Mouse (Mus musculus) midbrain, embryonic 16.5 days (tissue): ENCODE measurements around the gene Mme. TPM values are rescaled to one million over a fixed set of nuclear protein-coding genes. Genes with fewer than 3 reads are reported as not detected.

ENCODE experiments used
- ATAC-seq: fragments of 200-750 bp; cut with Nextera tagmentation; 2 replicates; pipeline ENCODE4 v1.8.0; 2017; ENCODE audit warnings: moderate TSS enrichment
- H3K27ac ChIP-seq: fragments of 300-500 bp; sonication (generic); 2 replicates; pipeline ENCODE4 v1.5.1; 2014; ENCODE audit warnings: mild to moderate bottlenecking, low read length, mixed read lengths
- H3K27me3 ChIP-seq: fragments of 300-500 bp; sonication (generic); 2 replicates; pipeline ENCODE4 v1.6.1; 2014; ENCODE audit warnings: low read depth, low read length, mixed read lengths; ENCODE audit not compliant: control insufficient read depth, insufficient read depth
- H3K36me3 ChIP-seq: fragments of 300-500 bp; sonication (generic); 2 replicates; pipeline ENCODE4 v1.6.1; 2014; ENCODE audit warnings: mild to moderate bottlenecking, low read length, moderate library complexity, mixed read lengths; ENCODE audit not compliant: control insufficient read depth, insufficient read depth
- H3K4me1 ChIP-seq: fragments of 300-500 bp; sonication (generic); 2 replicates; pipeline ENCODE4 v1.6.1; 2014; ENCODE audit warnings: mild to moderate bottlenecking, low read length, mixed read lengths; ENCODE audit not compliant: control insufficient read depth, insufficient read depth
- H3K4me2 ChIP-seq: fragments of 300-500 bp; sonication (generic); 2 replicates; pipeline ENCODE4 v1.6.1; 2014; ENCODE audit warnings: mild to moderate bottlenecking, low read length, mixed read lengths
- H3K4me3 ChIP-seq: fragments of 300-500 bp; sonication (generic); 2 replicates; pipeline ENCODE4 v1.5.1; 2014; ENCODE audit warnings: low read depth, mild to moderate bottlenecking, low read length, moderate library complexity, mixed read lengths
- H3K9ac ChIP-seq: fragments of 300-500 bp; sonication (generic); 2 replicates; pipeline ENCODE4 v1.6.1; 2014; ENCODE audit warnings: low read depth, low read length, mixed read lengths
- H3K9me3 ChIP-seq: fragments of 300-500 bp; sonication (generic); replicated peaks from 2 replicates; pipeline ENCODE4 v1.6.1; 2014; ENCODE audit warnings: mild to moderate bottlenecking, low read length, mixed read lengths; ENCODE audit not compliant: control insufficient read depth, poor library complexity, severe bottlenecking
- WGBS: fragments of 180-500 bp; shearing (Covaris S2); extraction: QIAGEN DNeasy Blood & Tissue Kit; methylation state at CpG from one replicate; pipeline ENCODE4 v1.1.7; 2014; 5-methylcytosine and 5-hydroxymethylcytosine counted together
- polyA plus RNA-seq: library from polyadenylated mRNA; unstranded; fragments of >200 nt; fragmentation: Nextera tagmentation; extraction: Ambion mirVana; gene quantifications from 2 replicates; pipeline ENCODE4 v1.2.1, GENCODE M21; 2015

The Mme gene
- polyA plus RNA-seq, 1 experiment from 2014 or later = 2.3 TPM

GRCm38 (mm10) chr3:63390774-63391173, 149.4 kb downstream of the Mme start:
- Histone ChIP-seq H3K4me3 (no peak overlapping the region), H3K9ac (no peak overlapping the region), H3K36me3 (no peaks in the 10 kb centered on the region), H3K4me1 (no peaks in the 10 kb centered on the region), H3K4me2 (no peak overlapping the region), H3K27me3 (no peaks in the 10 kb centered on the region), H3K27ac (no peak overlapping the region), H3K9me3 (no peaks in the 10 kb centered on the region)
- ATAC-seq = no peak
- 96% methylated on average over 2 of the region's 2 CpGs for WGBS

DNA sequence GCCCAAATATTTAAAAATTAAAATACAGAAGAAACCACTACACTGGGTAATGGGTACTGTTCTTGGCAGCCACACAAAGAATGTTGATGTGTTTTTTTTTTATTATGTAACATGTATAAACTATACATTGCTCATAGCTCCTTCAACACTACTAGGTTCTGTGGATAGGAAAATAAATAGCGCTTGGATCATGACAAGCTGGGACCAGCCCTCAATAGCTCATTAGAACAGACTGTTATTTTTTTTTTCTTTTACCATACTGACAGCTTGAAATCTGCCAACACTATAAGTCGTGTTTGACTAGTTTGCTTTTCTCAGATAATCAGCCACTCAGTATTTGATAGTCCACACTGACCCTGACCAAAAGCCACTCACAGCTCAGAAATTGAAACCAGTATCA, 150.0 kb downstream of the Mme start:
- Histone ChIP-seq H3K27ac (no peak overlapping the region), H3K9ac (no peak overlapping the region), H3K4me1 (no peaks in the 10 kb centered on the region), H3K27me3 (no peaks in the 10 kb centered on the region), H3K4me2 (no peak overlapping the region), H3K9me3 (no peaks in the 10 kb centered on the region), H3K4me3 (no peak overlapping the region), H3K36me3 (no peaks in the 10 kb centered on the region)
- no peak for ATAC-seq
- 79% methylated on average over 2 of the region's 2 CpGs for WGBS

GRCm38 (mm10) chr3:63394424-63394941, 153.1 kb downstream of the Mme start:
- 94% methylated on average over 4 of the region's 4 CpGs for WGBS
- no peak overlapping the region for H3K9ac ChIP-seq
- H3K4me2 ChIP-seq = no peak overlapping the region
- ATAC-seq = no peak
- no peaks in the 10 kb centered on the region for H3K27me3 ChIP-seq
- no peaks in the 10 kb centered on the region for H3K4me1 ChIP-seq
- H3K27ac ChIP-seq = no peak overlapping the region
- no peaks in the 10 kb centered on the region for H3K9me3 ChIP-seq
- no peak overlapping the region for H3K4me3 ChIP-seq
- no peaks in the 10 kb centered on the region for H3K36me3 ChIP-seq

- Histone ChIP-seq H3K27ac (no peak overlapping the region), H3K9ac (no peak overlapping the region), H3K27me3 (no peaks in the 10 kb centered on the region), H3K4me1 (no peaks in the 10 kb centered on the region), H3K4me3 (no peak overlapping the region), H3K36me3 (no peaks in the 10 kb centered on the region), H3K9me3 (no peaks in the 10 kb centered on the region), H3K4me2 (no peak overlapping the region)
- no peak for ATAC-seq
- WGBS = 88% methylated on average over 4 of the region's 4 CpGs
Observed at GRCm38 (mm10) chr3:63398171-63398570, 156.8 kb downstream of the Mme start.

- Histone ChIP-seq H3K9ac (no peak overlapping the region), H3K36me3 (no peaks in the 10 kb centered on the region), H3K27me3 (no peaks in the 10 kb centered on the region), H3K4me1 (no peaks in the 10 kb centered on the region), H3K9me3 (no peaks in the 10 kb centered on the region), H3K4me3 (no peak overlapping the region), H3K4me2 (no peak overlapping the region), H3K27ac (no peak overlapping the region)
- ATAC-seq = no peak
- WGBS = 90% methylated on average over 3 of the region's 3 CpGs
Observed at GRCm38 (mm10) chr3:63406438-63406837, 165.1 kb downstream of the Mme start.

GRCm38 (mm10) chr3:63411006-63411405, 169.7 kb downstream of the Mme start:
- WGBS = 84% methylated on average over 4 of the region's 4 CpGs
- Histone ChIP-seq H3K4me1 (no peaks in the 10 kb centered on the region), H3K9ac (no peak overlapping the region), H3K27me3 (no peaks in the 10 kb centered on the region), H3K9me3 (no peaks in the 10 kb centered on the region), H3K4me3 (no peak overlapping the region), H3K36me3 (no peaks in the 10 kb centered on the region), H3K4me2 (no peak overlapping the region), H3K27ac (no peak overlapping the region)
- ATAC-seq = no peak

DNA sequence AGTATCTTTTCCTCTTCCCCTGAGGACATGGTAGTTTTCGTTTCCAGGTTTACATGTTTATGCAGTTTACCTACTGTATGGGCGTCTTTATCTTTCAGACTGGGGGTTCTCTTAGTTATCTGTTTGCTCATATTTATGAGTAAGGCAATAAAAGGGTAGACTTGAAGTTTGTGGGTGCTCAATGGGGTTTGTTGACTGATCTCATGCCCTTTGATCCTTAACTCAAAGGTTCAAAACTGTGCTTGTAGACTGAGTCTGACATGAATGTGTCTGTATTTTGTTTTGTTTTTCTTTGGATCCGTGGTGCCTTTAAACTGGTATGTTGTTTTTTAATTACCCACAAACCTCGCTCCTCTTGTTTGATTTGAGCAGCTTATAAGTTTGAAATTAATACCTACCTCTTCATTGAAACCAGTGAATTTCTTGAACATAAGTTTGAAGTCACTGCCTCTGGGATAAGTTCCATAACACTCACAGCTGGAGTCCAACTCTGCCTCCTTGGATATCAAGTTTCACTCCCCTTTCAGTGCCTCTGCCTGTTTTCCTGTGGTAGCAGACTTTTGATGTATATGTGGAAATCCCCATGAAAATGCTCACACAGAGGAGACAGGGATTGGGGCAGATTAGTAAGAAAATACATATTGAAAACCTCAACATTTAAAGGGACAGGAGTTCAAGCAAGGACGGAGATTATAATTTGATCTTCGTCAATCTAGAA, 171.0 kb downstream of the Mme start:
- 72% methylated on average over 6 of the region's 6 CpGs for WGBS

DNA sequence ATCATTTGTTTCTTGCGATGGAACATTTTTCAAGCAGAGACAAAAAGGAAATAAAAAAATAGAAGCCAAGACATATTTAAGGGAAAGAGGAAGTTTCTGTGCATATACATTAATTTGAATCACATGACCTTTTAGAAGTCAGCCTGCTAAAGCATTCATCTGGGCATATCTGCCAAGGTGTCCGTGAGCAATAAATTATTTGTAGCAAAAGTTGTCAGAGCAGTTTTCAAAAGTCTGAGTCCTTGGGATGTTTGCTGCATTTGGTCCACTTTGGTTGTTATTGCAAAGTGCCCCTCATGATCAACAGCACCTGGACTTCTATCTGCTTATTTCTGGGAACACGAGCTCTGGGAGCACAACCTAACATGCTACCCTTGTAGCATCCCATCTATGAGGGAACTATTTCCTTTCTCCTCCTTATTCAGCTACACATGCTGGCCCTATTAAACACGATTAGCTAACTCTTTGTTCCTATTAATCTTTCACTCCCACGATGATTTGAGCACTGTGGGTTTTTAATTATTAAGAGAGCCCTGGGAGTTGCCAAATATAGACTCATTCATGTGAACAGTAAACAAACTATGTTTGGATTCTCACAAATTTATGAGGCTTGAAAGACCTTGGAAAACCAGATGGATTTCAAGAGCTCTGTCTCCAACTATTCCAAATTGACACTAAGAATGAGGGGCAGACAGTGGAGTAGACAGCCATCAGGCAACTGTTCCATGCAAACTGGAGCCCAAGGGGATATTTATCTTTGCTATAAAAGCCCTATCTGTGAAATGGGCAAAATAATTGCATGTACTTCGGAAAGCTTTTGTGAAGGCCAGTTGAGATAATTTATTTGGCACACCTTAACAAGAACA, 171.9 kb downstream of the Mme start:
- Histone ChIP-seq H3K9me3 (no peaks in the 10 kb centered on the region), H3K4me2 (no peak overlapping the region), H3K36me3 (no peaks in the 10 kb centered on the region), H3K27me3 (no peaks in the 10 kb centered on the region), H3K4me1 (no peaks in the 10 kb centered on the region), H3K4me3 (no peak overlapping the region), H3K27ac (no peak overlapping the region), H3K9ac (no peak overlapping the region)
- 83% methylated on average over 6 of the region's 6 CpGs for WGBS
- no peak for ATAC-seq

More for the DNA sequence above, 171.0 kb downstream of the Mme start:
- Histone ChIP-seq H3K36me3 (no peaks in the 10 kb centered on the region), H3K4me1 (no peaks in the 10 kb centered on the region), H3K9ac (no peak overlapping the region), H3K27me3 (no peaks in the 10 kb centered on the region), H3K27ac (no peak overlapping the region), H3K9me3 (no peaks in the 10 kb centered on the region), H3K4me3 (no peak overlapping the region), H3K4me2 (no peak overlapping the region)
- ATAC-seq = no peak

GRCm38 (mm10) chr3:63417284-63417683, 175.9 kb downstream of the Mme start:
- H3K9ac ChIP-seq = no peak overlapping the region
- ATAC-seq = no peak
- WGBS = 86% methylated on average over 1 of the region's 1 CpGs

More at GRCm38 (mm10) chr3:63417284-63417683, 175.9 kb downstream of the Mme start:
- Histone ChIP-seq H3K36me3 (no peaks in the 10 kb centered on the region), H3K4me2 (no peak overlapping the region), H3K27ac (no peak overlapping the region), H3K4me3 (no peak overlapping the region), H3K27me3 (no peaks in the 10 kb centered on the region), H3K9me3 (no peaks in the 10 kb centered on the region), H3K4me1 (no peaks in the 10 kb centered on the region)
